Mouse (Mus musculus) adrenal gland (tissue): ENCODE results near the gene A530016L24Rik.

Source experiments
- intact Hi-C: fragments of 180-260 bp; cut with DNase I; formaldehyde crosslinking; loops from one replicate; pipeline ENCODE4 v1.15.1; 2025

Gene A530016L24Rik

DNA sequence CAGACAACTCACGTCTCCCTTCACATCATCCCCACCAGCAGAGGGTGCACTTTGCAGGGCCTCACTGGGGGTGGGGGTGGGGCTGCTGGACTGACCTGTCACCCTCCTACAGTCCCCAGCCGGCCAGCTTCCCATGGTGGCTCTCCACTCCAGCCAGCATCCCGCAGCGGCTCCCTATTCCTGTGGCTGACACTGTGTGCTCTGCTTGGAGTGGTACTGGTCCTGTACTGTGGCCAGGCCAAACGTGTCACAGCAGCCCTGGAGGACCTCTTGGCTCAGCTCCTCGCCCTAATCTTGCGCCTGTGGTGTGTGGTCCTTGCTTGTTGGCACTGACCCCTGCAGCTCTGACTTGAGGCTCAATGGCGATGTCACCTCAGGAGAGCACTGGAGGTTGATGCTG is 8.5 kb downstream of the A530016L24Rik start:
- intact Hi-C loops, result loop anchor here (5.0 kb wide), 1 partner anchor 45 kb away; no protein-coding TSS in a partner anchor

DNA sequence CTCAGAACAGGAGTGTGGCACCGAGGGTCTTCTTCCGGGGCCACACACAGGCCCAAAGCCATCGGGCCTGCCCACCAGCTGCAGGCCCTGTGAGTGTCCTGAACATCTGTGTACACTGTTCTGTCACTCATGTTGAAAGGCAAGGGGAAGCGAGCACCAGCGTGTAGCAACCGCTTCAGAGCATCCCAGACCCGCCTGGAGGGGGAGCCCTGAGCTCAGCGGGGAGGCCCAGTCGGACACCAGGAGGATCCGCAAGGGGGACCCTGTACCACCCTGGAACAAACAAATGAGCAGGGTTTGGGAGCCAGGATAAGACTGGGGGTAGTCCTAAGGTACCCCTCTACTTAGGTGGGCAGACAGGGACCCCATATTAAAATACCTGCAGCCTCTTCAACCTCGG is 9.4 kb downstream of the A530016L24Rik start:
- intact Hi-C loops, result loop anchor here (5.0 kb wide), 1 partner anchor 44 kb away; no protein-coding TSS in a partner anchor

DNA sequence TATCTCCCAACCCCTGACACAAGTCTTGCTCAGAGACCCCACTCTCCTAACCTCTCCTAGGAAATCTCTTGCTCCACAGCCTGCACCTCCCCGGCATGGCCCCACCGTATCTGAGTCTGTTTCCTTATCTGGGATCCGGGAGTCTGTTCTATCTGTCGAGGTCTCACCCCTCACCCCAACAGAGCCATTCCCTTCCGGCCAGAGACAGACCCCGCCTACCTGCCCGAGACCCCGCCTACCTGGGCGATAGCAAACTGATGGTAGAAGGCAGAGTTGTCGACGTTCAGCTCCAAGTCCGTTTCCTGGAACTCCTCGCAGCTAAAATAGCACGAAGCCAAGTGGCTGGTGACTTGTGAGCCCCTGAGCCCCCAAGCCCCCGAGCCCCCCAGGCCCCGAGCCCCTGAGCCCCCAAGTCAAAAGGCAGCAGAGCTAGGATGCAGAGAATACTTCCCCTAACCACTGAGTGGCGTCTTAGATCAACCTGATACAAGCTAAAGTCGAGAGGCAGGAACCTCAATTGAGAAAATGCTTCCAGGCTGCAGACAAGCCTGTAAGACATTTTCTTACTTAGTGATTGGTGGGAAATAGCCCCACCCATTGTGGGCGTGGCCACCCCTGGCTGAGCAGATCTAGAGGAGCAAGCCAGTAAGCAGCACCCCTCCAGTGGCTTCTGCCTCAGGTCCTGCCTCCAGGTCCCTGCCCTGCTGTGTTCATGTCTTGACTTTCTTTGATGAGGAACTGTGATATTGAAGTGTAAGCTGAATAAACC is 13.9 kb downstream of the A530016L24Rik start:
- intact Hi-C loops, result no loop called here

DNA sequence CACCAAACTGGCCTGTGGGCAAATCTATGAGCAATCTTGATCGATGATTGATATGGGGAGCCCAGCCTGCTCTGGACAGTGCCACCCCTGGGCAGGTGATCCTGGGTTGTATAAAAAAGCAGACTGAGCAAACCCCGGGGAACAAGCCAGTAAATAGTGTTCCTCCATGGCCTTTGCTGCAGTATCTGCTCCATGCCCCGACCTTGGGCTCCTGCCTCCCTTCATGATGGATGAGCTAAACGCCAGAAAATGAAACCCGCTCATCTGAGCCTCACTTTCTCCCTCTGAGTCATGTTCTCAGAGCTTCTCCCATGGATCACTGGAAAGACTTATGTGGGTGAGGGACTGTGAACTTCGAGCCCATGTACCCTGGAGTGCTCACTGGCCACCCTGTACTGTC is 17.0 kb downstream of the A530016L24Rik start:
- intact Hi-C loops, result no loop called here

DNA sequence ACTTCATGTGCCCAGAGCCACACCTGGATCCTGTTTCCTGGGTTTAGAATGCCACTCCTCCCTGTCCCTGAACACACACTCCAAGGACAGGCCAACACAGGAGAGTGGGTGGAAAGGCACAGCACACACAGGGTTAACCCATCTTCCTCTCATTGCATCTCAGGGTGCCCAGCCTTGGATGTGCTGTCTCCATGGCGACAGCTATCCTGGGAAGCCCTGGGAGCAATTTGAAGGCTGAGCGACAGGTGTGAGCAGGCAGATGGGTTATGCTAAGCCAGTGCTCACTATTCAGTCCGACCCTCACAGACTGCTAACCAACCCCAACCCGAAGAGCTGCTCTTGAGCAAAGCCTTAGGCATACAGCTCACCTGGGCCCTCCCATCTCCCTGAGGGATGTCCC is 18.0 kb downstream of the A530016L24Rik start:
- intact Hi-C loops, result no loop called here

DNA sequence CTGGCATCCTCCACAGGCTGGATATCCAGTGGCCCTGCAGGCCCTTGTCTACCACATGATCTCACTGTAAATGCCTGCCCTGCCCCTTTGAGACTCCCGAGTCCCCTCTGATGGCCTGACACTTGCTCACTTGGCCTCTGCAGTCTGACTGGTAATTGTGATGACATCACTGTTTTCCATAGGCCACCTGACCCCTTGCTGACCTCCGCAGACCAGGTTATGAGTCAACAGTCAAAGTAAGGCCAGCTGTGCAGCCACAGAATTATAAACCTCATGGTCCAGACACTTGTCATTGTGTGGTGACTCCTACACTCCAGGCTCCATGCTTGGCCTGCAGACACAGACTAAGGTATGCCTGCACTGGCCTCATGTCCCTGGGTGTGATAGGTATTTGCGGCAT is 18.7 kb downstream of the A530016L24Rik start:
- intact Hi-C loops, result no loop called here

DNA sequence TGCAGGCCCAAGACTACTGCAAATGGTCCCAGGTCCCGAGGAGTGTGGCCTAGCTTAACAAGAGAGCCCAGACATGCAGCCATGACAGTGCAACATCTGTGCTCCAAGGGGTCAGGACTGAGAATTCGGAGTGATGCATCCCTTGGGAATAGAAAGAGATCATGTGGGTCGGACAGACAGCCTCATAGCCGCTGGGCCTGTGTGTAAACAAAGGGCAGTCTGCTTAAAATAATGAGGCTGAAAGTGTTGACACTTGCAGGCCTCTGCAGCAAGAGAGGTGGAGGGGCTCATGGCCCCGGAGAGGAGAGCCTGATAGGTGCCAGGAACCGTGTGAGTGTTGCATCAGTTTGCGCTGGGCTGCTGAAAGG is 21.1 kb downstream of the A530016L24Rik start:
- intact Hi-C loops, result no loop called here

DNA sequence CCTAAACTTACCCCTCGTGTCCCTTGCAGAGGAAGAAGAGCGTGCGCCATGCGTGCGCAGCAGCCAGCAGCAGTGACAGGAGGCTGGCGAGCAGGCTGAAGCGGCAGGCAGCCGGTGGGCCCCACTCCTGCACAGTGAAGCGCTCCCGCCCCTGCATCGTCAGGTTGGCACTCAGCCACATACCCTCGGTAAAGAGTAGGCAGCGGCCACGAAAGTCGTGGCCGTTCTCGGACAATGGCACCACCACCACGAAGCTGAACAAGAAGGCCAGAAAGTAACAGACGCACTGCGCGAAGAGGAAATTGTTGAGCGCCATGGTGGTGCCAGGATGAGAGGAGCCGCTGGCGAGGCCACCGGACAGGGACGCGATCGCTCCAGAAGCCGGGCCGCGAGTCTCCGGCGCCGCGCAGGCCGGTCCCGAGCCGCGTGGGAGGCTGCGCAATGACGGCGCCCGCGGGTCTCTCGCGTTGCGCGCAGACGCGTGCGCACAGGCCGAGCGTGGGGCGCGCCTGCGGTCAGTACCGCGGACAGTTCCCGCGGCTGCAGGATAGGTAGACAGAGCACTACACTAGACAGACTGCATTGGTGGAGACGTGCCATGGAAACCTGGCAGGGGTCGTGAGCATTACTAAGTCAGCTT is 21.6 kb downstream of the A530016L24Rik start:
- intact Hi-C loops, result no loop called here

DNA sequence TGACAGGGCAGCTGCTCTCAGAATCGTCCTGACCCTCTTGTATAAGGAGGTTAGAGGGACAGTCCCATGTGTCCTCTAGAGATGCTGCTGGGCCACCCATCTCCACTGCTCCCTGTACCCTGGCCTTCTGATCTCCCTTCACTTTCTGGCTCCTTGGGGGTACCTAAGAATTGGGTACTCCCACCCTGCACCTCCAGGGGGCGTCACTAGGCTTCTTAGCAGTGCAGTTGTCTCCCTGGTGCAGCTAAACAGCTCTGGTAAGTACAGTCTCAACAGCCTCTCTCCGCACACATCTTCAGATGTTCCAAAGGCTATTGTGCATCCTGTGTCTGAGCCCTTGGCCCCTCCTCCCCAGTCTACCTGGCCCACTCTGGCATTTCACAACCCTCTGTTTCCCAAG is 25.6 kb downstream of the A530016L24Rik start:
- intact Hi-C loops, result no loop called here

DNA sequence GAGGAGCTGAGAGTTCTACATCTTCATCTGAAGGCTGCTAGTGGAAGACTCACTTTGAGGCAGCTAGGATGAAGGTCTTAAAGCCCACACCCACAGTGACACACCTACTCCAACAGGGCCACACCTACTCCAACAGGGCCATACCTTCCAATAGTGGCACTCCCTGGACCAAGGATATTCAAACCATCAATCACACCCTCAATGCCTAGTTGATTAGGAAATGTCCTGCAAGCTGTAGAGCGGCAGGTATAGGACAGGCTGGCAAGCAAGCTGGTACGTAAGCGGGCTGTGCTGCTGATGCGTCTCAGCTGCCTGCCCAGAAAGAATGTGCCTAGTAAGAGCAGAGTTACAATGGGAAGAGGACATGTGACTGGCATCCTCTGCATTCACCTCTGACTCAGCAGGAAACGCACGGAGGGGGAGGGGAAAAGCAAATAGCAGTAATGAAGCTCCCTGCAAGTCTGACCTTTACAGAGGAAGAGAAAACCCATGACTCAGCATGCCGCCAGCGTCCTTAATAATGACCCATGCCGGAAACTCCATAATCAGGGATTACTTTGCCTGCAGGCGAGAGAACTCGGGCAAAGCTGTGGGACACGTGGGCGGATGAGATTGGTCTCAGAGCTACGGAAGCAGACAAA is 27.6 kb downstream of the A530016L24Rik start, which contains the start of gene Tmem179:
Gene Tmem179, minus strand, starts transcription at position 51 of the 641 bp plus-strand sequence.
- intact Hi-C loops, result no loop called here

DNA sequence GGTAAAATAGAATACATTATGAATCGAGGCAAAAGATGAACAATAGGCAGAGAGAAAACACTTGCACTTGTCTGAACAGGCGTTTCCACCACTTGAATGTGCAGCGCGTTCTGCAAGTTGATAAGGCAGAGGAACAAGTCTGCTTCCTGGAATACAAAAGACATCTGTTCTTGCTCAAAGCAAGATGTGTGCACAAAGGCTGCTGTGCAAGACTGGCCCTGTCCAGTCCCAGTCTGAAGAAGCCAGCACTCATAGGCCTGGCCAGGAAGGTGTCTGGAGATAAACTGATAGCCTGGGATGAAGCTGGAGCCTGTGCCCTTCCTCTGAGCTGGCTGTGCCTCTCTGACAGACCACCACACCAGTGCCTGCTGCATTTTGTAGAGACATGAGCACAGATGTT is 28.9 kb downstream of the A530016L24Rik start:
- intact Hi-C loops, result no loop called here

DNA sequence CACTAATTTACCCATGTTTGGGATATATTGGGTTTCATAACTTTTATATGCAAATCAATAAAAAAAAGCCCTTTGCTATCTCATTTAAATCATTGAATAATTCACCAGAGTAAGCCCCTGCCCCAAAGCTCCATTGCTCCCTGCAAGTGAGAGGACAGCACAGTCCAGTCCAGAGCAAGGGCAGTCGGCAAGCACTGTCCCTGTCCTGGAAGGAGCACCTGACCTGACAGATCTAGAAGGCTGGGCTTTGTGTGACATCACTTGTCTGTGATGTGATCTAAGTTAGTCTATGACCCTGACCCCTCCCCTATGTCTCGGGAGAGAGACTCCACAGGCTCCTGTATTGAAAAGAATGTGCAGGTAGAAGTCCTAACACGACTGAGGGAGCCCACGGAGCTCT is 44.5 kb downstream of the A530016L24Rik start:
- intact Hi-C loops, result loop anchor here (5.0 kb wide), 1 partner anchor 71 kb away; no protein-coding TSS in a partner anchor

DNA sequence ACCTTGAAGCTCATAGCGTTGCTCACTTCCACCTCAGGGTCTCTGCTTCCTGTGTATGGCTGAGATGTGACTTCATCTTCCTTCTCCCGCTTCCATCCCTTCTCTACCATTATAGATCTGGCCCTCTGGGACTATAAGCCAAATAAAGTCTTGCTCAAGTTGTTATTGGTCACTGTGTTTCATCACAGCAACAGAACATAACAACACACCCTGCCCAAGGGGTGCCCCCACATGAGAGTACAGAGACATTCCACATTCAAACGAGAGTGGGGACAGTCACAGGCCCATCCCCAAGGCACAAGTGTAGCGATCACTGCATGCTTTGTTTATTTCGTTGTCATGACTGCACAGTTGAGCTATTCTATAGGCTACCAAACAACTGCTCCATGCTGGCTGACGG is 48.0 kb downstream of the A530016L24Rik start:
- intact Hi-C loops, result no loop called here

DNA sequence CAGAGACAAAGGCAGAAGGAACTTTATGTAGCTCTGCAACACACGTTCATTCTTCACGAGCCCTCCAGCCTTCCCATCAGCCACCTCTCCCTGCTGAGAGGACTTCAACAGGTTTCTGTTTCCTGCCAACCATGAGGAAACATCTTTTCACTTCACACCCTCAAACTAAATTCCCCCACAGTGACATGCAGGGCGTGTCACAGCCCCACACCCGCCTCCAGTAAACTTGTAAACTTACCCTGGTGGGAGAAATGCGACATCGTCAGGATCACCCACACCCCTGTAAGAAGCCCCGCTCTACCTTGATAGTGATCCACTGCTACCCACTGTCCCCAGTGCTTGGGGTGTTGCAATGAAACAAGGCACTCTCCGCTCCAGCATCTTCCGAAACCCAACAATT is 49.1 kb downstream of the A530016L24Rik start:
- intact Hi-C loops, result no loop called here

DNA sequence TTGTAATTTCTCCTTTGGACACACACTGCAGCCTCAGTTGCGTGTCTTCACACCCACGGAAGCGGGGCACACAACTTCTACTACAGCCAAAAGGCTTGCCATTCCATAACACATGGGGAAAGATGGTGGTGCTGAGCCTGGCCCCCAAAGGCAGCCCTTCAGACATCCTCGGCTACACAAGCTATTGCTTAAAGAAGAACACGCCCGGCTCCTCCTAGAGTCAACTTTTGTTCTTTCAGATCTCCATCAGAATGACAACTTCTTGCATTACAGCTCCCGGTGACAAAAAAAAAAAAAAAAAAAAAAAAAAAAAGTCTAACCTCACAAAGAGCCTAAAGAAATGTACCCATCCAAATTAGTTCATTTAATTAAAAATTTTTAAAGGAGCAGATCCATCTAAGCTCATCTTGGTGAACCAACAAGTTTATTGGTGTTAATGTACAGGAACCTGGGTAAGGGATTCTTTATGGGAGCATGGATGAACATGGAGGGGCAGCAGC is 50.3 kb downstream of the A530016L24Rik start:
- intact Hi-C loops, result no loop called here

DNA sequence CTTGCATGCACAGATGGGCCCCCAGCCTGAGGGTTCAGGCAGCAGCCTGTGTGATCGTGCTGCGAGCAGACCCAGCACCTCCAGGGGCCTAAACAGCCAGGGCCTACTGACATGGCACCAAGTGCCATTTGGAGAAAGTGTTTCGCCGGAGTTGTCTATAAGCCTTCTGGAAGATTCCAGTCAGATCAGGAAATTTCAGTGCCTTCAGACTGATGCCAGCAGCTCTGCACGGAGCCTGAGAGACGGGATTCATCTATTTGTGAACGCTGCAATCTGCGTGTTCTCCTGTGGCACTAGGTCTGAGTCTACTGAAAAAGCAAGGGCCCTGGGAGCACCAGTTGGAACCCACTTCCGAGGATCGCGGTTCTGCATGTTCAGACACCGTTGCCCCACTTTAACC is 51.1 kb downstream of the A530016L24Rik start:
- intact Hi-C loops, result loop anchor here (5.0 to 10.0 kb wide), 3 partner anchors 43 to 126 kb away; no protein-coding TSS in a partner anchor

DNA sequence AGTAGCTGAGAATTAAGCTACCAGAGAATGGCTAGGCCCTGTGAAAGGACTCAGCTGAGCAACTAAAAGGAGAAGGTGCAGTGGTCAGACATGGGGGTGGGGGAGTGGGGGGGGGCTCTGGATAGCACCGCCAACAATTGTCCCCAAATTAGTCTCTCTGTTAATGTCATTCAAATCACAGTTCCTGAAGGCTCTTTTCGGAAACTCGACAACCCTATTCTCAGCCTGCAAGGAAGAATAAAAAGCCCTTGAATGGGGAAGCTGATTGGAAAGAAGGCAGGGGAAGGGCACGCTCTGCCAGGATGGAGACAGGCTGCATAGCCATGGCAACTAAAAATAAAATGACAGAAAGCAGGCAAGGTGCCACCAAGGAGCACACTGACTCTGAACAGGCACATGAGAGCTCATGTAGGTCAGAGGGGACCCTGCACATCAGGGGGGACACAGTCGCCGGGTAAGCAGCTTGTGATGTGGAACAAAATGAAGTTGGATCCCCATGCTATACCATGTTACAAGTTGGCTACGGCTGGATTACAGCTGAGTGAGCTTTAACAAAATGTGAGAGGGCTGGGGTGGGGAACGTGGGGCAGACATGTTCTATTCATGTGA is 52.3 kb downstream of the A530016L24Rik start:
- intact Hi-C loops, result loop anchor here (5.0 to 10.0 kb wide), 3 partner anchors 44 to 127 kb away; no protein-coding TSS in a partner anchor

DNA sequence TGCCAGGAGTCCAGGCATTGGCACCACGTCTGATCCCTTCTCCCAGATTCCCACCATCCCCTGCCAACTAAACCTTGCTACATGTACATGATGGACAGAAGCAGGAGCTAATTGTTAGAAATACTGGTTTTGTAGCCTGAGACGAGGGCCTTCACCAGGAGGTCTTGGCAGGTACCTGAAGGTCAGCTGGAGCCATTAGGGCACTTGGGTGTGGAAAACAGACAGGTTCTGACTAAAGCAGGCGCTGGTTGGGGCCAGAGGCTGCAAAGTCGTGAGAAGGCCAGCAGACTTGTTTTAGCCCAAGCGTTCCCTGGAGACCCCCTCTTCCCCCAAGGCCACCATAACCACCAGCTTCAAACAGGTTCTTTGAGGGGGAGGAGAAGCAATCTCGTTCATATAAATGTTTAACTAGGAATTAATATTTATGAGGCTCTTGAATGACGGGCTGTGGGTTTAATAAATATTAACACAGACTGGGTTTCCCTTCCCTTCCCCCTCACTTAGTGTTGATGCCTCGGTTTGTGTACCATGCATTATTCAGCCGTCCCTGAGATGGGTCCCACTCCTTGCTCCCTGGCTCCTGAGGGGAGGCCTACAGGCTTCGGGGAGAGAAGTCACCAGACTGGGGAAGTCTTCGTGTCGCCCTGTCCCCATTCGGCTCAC is 53.1 kb downstream of the A530016L24Rik start:
- intact Hi-C loops, result loop anchor here (5.0 to 10.0 kb wide), 3 partner anchors 45 to 128 kb away; no protein-coding TSS in a partner anchor

DNA sequence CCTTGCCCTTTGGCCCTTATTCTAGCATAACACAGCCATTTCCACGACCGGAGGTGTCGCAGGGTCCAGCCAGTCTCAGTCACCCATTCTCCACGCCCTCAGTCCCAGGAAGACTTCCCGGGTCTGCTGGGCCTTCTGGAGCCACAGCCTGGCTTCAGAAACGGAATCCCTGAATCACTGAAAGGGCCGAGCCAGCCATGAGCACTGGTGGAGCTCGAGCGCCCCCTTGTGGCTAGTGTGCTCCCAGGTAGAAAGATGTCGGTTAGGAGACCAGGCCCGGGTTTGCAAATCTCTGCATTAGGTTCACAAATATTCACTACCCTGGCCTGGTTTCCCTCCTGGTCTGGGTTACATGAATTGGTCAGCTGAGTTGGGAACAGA is 53.7 kb downstream of the A530016L24Rik start:
- intact Hi-C loops, result loop anchor here (1.0 to 10.0 kb wide), 4 partner anchors 46 to 398 kb away; no protein-coding TSS in a partner anchor

DNA sequence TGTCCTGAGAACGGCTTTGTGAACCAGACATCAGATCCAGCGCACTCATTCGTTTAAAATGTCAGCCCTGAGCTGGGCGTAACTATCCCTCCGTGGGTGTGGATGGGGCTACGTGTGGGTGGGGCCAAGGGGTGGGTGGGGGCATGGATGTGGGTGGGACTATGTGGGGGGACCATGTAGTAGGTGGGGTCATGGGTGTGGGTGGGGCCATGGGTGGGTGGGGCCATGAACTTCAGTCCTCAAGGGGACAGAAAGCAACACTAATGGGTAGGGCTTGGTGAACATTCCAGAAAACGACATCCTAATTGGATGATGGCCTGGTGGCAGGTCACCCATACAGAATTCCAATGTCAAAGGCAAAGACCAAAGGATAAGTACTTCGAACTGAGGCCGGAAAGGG is 54.7 kb downstream of the A530016L24Rik start:
- intact Hi-C loops, result loop anchor here (1.0 to 10.0 kb wide), 4 partner anchors 47 to 399 kb away; no protein-coding TSS in a partner anchor
